Mouse (Mus musculus) lung, embryonic 15.5 days (tissue): Measurements from ENCODE around the gene Cxcl5. TPM values are rescaled to one million over a fixed set of nuclear protein-coding genes. Genes with fewer than 3 reads are reported as not detected.

ENCODE experiments used
- ATAC-seq: fragments of 200-750 bp; cut with Nextera tagmentation; 2 replicates; pipeline ENCODE4 v1.8.0; 2017; ENCODE audit warnings: moderate number of reproducible peaks, borderline replicate concordance; ENCODE audit not compliant: low FRiP score, low TSS enrichment; ENCODE audit errors: extremely low read depth
- H3K27ac ChIP-seq: fragments of 300-500 bp; sonication (generic); 2 replicates; pipeline ENCODE4 v1.5.1; 2015; ENCODE audit warnings: moderate library complexity, mild to moderate bottlenecking, inconsistent platforms
- H3K27me3 ChIP-seq: fragments of 300-500 bp; sonication (generic); 2 replicates; pipeline ENCODE4 v1.6.1; 2015; ENCODE audit warnings: inconsistent platforms
- H3K36me3 ChIP-seq: fragments of 300-500 bp; sonication (generic); 2 replicates; pipeline ENCODE4 v1.6.1; 2015; ENCODE audit warnings: inconsistent platforms
- H3K4me1 ChIP-seq: fragments of 300-500 bp; sonication (generic); 2 replicates; pipeline ENCODE4 v1.6.1; 2015; ENCODE audit warnings: inconsistent platforms
- H3K4me2 ChIP-seq: fragments of 300-500 bp; sonication (generic); 2 replicates; pipeline ENCODE4 v1.6.1; 2015; ENCODE audit warnings: inconsistent platforms, mild to moderate bottlenecking, moderate library complexity
- H3K4me3 ChIP-seq: fragments of 300-500 bp; sonication (generic); 2 replicates; pipeline ENCODE4 v1.5.1; 2015; ENCODE audit warnings: mild to moderate bottlenecking, inconsistent platforms
- H3K9ac ChIP-seq: fragments of 300-500 bp; sonication (generic); 2 replicates; pipeline ENCODE4 v1.6.1; 2015; ENCODE audit warnings: inconsistent platforms
- H3K9me3 ChIP-seq: fragments of 300-500 bp; sonication (generic); 2 replicates; pipeline ENCODE4 v1.6.1; 2016; ENCODE audit warnings: inconsistent platforms
- WGBS: fragments of 180-500 bp; shearing (Covaris S2); methylation state at CpG from one replicate; pipeline ENCODE4 v1.1.7; 2015; 5-methylcytosine and 5-hydroxymethylcytosine counted together
- polyA plus RNA-seq: library from polyadenylated mRNA; unstranded; fragments of >200 nt; fragmentation: Nextera tagmentation; extraction: Ambion mirVana; gene quantifications from 2 replicates; pipeline ENCODE4 v1.2.1, GENCODE M21; 2015

The Cxcl5 gene
- polyA plus RNA-seq, 1 experiment from 2014 or later = not detected

DNA sequence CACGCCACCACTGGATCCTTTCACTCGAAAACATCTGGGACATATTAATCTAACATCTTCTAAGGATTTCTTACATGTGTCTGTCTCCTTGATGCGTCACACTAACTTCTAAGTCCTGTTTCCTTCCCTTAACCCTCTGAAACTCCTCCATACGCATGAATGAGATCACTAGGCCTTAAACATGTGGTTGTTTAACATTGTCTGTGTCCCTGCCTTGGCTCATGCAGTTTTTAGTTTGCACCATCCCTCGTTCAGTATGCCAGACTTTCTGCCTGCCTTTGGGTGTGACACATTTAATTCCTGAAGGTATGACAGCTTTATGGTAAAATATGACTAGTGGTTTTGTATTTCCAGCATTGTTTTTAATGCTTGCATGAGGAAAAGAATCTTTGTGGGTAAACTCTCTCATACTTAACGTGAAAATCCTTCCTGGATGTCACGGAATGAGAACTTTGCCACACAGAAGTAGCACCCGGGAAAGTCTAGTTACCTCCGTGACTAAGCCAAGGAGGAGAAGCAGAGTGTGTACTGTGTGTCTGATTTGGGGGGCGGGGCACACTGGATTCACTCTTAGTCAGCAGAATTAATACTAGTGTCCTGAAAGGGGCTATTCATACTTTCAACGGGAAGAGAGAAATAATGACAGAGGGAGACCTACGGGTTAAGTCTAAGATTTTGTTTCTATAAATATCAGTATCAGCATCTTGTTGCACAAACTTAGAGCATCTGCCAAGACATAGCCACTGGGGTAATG lies 4.9 kb downstream of the Cxcl5 start:
- WGBS = 58% methylated on average over 12 of the region's 12 CpGs
- no peaks in the 10 kb centered on the region for H3K9me3 ChIP-seq
- no peak overlapping the region for H3K4me2 ChIP-seq
- peaks cover 21% of the 10 kb centered on the region for H3K4me1 ChIP-seq
- ATAC-seq = no peak
- H3K9ac ChIP-seq = no peak overlapping the region
- H3K4me3 ChIP-seq = no peak overlapping the region
- H3K36me3 ChIP-seq = no peaks in the 10 kb centered on the region
- H3K27me3 ChIP-seq = peaks cover 8% of the 10 kb centered on the region
- H3K27ac ChIP-seq = no peak overlapping the region

DNA sequence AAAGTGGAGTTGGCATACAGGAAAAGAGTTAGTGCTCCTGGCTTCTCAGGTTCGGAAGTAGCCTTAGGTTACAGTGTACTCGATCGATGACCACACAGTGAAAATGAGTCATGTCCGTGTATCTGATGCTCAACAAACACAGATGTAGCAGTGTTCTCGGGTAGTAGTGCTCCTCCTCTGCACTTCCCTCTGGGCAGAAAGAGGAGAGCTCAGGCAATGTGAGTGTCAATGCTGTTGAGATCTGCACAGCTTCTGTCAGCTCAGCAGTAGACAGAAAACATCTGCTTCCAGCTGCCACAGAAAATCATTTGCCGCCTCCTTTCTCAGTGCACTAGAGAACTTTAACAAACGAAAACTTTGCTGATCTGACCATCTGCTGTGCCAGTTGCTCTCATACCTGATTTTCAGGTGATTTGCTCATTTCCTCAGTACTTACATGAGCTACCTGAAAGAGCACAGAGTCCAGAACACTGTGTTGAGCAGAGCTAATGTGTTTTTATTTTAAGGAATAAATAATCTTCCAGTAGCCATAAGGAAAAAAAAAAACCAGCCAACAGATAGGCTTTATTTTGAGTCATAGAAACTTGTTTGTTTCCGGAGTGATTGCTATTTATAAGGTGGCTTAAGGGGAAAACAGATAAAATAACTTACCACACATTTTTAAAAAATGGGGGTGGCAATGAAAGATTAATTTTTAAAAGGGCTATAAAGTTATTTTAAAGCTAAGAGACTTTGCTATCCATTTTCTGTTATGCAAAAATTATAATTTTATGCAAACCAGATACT lies 6.9 kb downstream of the Cxcl5 start:
- H3K27ac ChIP-seq = no peak overlapping the region
- H3K4me2 ChIP-seq = 0 out of 2 replicates have a peak overlapping the region, but pooled peaks have one; percentile 2
- H3K9me3 ChIP-seq = no peaks in the 10 kb centered on the region
- H3K9ac ChIP-seq = no peak overlapping the region
- H3K36me3 ChIP-seq = no peaks in the 10 kb centered on the region
- ATAC-seq = peak; percentile 76; the same call in 1 of the 2 replicates
- peaks cover 14% of the 10 kb centered on the region for H3K4me1 ChIP-seq
- H3K4me3 ChIP-seq = no peak overlapping the region
- H3K27me3 ChIP-seq = no peaks in the 10 kb centered on the region
- WGBS = 35% methylated on average over 8 of the region's 8 CpGs

DNA sequence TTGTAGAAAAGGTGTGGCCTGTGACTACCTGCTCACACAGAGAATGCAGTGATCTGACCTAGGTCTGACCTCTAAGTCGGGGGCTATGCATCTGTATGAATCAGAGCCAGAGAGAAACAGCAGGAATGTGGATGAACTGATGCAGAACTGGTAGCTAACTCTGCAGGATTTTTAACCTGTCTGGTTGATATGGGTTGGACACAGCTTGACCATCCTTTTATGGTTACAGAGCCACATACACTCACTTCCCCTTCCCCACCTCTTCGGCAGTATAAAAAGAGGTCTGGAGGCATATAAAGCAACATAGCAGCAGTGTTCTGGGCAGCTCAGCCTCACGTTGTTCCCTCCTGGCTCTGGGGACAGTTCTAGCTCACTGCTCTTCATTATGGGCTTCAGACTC lies 9.1 kb downstream of the Cxcl5 start, which contains the start of gene Ppbp:
Gene Ppbp, plus strand, starts transcription at position 301 of the 400 bp plus-strand sequence.
- WGBS = 55% methylated on average over 3 of the region's 3 CpGs
- H3K27ac ChIP-seq = no peak within 1 kb of the TSS
- peaks cover 28% of the 10 kb centered on the region for H3K4me1 ChIP-seq
- no peak for ATAC-seq
- H3K9me3 ChIP-seq = no peaks in the 10 kb centered on the region
- no peak within 1 kb of the TSS for H3K4me2 ChIP-seq
- no peak within 1 kb of the TSS for H3K4me3 ChIP-seq
- H3K27me3 ChIP-seq = no peaks in the 10 kb centered on the region
- H3K36me3 ChIP-seq = no peaks in the 10 kb centered on the region
- H3K9ac ChIP-seq = no peak within 1 kb of the TSS

DNA sequence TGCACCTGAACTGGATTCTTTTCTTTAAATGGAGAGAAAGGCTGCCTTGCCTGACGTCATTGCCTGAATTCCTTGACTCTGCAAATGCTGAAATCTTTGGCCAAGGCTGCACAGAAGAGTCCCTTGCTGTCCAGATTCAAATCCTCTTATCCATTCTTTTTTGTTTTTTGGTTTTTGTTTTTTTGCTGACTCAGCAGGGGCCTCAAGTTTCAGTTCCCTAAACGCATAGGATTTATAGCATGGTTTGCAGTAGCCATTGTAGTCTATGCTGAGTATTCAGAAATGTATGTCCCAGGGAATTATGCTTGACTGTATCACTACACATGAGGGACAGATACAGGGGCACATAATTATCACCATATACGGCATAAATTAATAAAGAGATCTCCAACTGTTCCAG lies 12.2 kb downstream of the Cxcl5 start:
- Histone ChIP-seq H3K27me3 (no peaks in the 10 kb centered on the region), H3K4me3 (no peak overlapping the region), H3K4me1 (peaks cover 14% of the 10 kb centered on the region), H3K4me2 (no peak overlapping the region), H3K27ac (no peak overlapping the region), H3K9me3 (no peaks in the 10 kb centered on the region), H3K9ac (no peak overlapping the region), H3K36me3 (no peaks in the 10 kb centered on the region)
- WGBS = 75% methylated on average over 3 of the region's 3 CpGs
- ATAC-seq = no peak

DNA sequence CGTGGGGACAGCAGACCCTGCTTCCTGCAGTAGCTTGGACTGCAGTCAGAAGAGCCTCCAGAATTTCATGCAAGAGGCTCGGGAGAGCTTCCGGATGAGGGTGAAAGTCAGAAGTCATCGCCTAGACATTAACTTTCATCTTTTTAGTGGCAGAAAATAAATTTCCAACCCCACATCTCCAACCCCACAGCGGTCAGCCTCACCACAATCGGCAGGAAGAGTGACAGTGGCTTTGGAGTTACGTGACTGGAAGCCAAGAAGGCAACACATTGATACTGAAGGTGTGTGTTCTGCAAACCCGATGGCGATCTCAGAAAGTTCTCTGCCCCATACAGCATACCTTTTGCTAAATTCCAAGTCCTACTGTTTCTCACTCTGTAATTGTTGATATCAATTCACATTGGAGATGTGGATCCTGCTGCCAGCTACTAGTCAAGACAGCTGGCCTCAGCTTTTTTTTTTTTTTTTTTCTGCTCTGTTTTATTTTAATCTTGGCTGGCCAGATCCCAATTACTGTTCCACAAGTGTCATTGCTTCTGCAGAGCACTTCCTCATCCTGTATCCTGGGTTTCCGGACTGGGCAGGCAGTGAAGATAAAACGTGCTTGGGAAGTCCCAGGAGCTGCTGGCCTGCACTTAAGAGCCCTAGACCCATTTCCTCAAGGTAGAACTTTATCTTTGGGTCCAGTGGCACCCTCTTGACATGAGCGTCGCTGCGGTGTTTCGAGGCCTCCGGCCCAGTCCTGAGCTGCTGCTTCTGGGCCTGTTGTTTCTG lies 12.9 kb downstream of the Cxcl5 start, which contains the start of gene Pf4:
Gene Pf4, plus strand, starts transcription at position 556 of the 774 bp plus-strand sequence.
- Histone ChIP-seq H3K36me3 (no peaks in the 10 kb centered on the region), H3K4me3 (no peak within 1 kb of the TSS), H3K9ac (no peak within 1 kb of the TSS), H3K4me2 (no peak within 1 kb of the TSS), H3K9me3 (no peaks in the 10 kb centered on the region), H3K27me3 (no peaks in the 10 kb centered on the region), H3K4me1 (peaks cover 14% of the 10 kb centered on the region), H3K27ac (no peak within 1 kb of the TSS)
- 55% methylated on average over 16 of the region's 16 CpGs for WGBS
- ATAC-seq = peak; percentile 78; the same call in 1 of the 2 replicates

DNA sequence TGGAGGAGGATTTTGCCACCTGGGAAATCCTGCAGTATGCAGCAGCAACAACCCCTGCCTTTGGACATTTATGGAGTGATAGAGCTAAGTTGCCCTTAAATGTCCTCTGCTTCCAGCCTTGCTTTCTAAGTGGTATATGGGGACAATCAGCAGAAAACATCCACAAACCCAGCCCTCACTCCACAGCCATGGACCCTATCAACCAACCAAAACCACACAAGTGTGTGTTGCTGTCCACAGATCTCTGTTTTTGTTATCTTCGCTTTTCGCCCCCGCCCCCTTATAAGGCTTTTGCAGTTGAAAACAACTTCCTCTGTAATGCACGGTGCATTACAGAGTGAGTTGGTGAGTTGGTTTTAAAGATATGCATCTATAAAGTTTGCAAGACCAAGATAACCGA lies 16.4 kb downstream of the Cxcl5 start:
- H3K36me3 ChIP-seq = no peaks in the 10 kb centered on the region
- no peaks in the 10 kb centered on the region for H3K9me3 ChIP-seq
- H3K4me1 ChIP-seq = peaks cover 14% of the 10 kb centered on the region
- no peak overlapping the region for H3K27ac ChIP-seq
- no peaks in the 10 kb centered on the region for H3K27me3 ChIP-seq
- no peak overlapping the region for H3K4me3 ChIP-seq
- 81% methylated on average over 5 of the region's 5 CpGs for WGBS
- no peak for ATAC-seq
- no peak overlapping the region for H3K9ac ChIP-seq
- H3K4me2 ChIP-seq = no peak overlapping the region

DNA sequence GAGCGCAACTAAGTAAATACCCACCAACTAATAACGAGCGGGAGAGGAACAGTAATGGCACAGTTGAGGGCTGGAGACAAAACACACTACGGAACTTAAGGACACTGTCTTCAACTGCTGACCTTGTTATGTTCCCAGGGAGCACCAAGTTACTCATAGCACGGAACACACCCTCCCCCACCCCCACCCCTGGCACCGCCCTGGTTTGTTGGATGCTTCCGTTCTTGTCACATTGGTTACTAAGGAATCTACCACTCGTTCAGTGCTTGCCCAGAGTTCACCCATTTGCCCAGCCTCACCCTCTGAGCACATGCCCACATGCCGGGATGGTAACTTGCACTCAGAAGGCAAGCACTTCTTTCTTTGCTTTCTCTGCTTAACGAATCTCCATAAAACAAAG lies 18.5 kb downstream of the Cxcl5 start:
- Histone ChIP-seq H3K9ac (no peak overlapping the region), H3K9me3 (no peaks in the 10 kb centered on the region), H3K27me3 (no peaks in the 10 kb centered on the region), H3K4me2 (no peak overlapping the region), H3K36me3 (no peaks in the 10 kb centered on the region), H3K27ac (no peak overlapping the region), H3K4me3 (no peak overlapping the region), H3K4me1 (peaks cover 5% of the 10 kb centered on the region)
- WGBS = 80% methylated on average over 10 of the region's 10 CpGs
- no peak for ATAC-seq

DNA sequence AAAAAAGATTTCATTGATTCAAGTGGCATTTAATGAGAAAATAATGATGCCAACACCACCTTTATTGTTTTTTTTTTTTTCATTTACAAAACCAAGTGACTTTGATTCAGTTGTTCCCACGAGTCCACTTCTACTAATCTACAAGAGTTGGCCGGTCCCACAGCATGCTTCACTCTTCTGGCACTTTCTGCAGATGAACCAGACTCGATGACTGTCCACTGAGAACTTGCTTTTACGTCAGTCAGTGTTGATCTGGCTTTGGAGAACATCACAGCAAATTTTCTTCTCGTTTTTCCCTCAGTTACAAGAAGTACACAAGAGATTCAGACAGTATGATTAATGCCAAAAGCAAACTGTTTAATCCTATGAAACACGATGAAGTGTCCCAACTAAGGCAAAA lies 19.7 kb downstream of the Cxcl5 start:
- Histone ChIP-seq H3K4me2 (no peak overlapping the region), H3K4me1 (no peaks in the 10 kb centered on the region), H3K27ac (no peak overlapping the region), H3K9me3 (no peaks in the 10 kb centered on the region), H3K36me3 (no peaks in the 10 kb centered on the region), H3K4me3 (no peak overlapping the region), H3K27me3 (no peaks in the 10 kb centered on the region), H3K9ac (no peak overlapping the region)
- no peak for ATAC-seq
- WGBS = 62% methylated on average over 6 of the region's 6 CpGs

DNA sequence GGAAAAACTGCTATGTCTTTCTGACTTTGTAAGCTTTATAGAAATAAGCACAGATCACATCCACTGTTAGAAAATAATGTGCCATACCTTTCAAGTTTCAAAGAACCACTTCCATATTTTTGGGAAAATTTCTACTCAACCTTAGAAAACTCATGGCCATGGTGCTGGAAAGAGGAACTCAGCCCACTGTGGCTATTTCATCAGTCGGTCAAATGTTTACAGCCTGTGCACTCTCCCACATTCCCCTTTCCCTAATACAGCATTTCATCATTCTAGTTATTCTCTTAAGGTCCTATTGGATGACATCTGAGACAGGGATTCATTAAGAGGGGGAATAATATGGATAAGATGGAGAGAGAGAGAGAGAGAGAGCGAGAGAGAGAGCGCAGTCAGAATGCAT lies 24.5 kb downstream of the Cxcl5 start:
- Histone ChIP-seq H3K9ac (no peak overlapping the region), H3K4me2 (no peak overlapping the region), H3K4me3 (no peak overlapping the region), H3K36me3 (no peaks in the 10 kb centered on the region), H3K27me3 (peaks cover 11% of the 10 kb centered on the region; the same call in 1 of the 2 replicates), H3K27ac (no peak overlapping the region), H3K9me3 (no peaks in the 10 kb centered on the region), H3K4me1 (0 out of 2 replicates have a peak, but pooled peaks cover 8% of the 10 kb centered on the region)
- ATAC-seq = no peak
- 76% methylated on average over 3 of the region's 3 CpGs for WGBS

DNA sequence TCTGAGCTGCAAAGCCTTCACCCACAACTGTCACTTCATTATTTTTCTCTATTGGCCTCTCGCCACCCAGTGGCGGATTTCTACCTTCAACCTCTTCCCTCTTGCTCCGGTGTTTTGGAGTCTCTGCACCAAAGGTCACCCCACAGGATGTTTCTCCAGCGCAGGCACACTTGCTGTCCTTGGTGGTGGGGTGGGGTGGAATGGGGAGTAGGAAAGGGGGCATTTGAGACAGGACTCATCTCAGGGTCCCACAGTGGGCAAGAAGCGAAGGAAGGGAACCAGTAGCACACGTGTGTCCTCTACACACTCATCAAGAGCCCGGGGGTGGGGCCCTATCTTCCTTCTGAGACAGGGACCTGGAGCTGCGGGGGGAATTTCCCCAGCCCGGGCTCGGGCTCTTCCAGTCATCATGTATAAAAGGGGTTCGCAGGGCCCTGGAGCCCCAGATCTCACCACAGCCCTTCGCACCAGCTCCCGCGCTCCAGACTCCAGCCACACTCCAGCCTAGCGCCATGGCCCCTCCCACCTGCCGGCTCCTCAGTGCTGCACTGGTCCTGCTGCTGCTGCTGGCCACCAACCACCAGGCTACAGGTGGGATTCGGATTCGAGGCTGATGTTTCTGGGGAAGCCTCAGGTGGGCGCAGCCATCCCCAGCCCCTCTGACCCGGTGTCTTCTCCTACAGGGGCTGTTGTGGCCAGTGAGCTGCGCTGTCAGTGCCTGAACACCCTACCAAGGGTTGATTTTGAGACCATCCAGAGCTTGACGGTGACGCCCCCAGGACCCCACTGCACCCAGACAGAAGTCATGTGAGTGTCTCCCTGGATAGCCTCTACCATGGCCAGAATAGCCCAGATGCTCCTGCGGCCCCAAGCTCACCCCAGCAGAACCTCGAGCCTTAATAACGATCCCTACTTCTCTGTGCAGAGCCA lies 26.8 kb downstream of the Cxcl5 start, which contains the start of gene Cxcl3:
Gene Cxcl3, plus strand, starts transcription at position 445 of the 930 bp plus-strand sequence.
- WGBS = 13% methylated on average over 26 of the region's 26 CpGs
- no peak within 1 kb of the TSS for H3K27ac ChIP-seq
- no peaks in the 10 kb centered on the region for H3K9me3 ChIP-seq
- ATAC-seq = peak; percentile 70; the same call in 1 of the 2 replicates
- H3K4me3 ChIP-seq = peak within 1 kb of the TSS; percentile 26
- peaks cover 18% of the 10 kb centered on the region for H3K4me1 ChIP-seq
- peak within 1 kb of the TSS; percentile 30; the same call in 1 of the 2 replicates for H3K9ac ChIP-seq
- no peaks in the 10 kb centered on the region for H3K36me3 ChIP-seq
- peaks cover 11% of the 10 kb centered on the region; the same call in 1 of the 2 replicates for H3K27me3 ChIP-seq
- H3K4me2 ChIP-seq = peak within 1 kb of the TSS; percentile 71
